Mouse (Mus musculus) heart, postnatal 0 days (tissue): ENCODE data around the gene BC117090.

Experiments
- CTCF ChIP-seq: IDR thresholded peaks from 2 replicates; pipeline ENCODE4 v1.5.1; 2016; ENCODE audit warnings: antibody characterized with exemption, control low read depth, low read depth
- EP300 ChIP-seq: IDR thresholded peaks from 2 replicates; pipeline ENCODE4 v1.6.1; 2016; ENCODE audit warnings: antibody characterized with exemption, low read depth

DNA sequence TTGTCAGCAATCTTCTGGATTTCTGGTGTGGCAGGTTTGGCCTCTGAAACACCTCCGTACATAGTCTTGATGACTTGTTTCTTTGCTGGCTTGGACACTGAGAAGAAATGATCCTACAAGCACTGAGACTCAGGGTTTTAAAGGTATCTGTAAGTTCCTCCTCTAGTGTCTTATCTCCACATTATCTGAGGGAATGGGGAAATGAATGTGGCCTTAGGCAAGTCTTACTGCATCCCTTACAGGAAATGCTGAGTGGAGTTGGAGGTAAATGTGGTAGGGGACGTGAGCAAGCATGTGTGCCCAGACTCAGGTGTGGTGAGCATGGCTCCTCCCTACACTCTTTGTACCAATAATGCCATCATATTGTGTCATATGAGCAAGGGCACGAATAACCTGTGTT lies at the start of gene BC117090:
- TF ChIP-seq CTCF = no peak
- no peak for TF ChIP-seq EP300
